Mouse (Mus musculus): ENCODE results near the gene 4931409K22Rik.

DNA sequence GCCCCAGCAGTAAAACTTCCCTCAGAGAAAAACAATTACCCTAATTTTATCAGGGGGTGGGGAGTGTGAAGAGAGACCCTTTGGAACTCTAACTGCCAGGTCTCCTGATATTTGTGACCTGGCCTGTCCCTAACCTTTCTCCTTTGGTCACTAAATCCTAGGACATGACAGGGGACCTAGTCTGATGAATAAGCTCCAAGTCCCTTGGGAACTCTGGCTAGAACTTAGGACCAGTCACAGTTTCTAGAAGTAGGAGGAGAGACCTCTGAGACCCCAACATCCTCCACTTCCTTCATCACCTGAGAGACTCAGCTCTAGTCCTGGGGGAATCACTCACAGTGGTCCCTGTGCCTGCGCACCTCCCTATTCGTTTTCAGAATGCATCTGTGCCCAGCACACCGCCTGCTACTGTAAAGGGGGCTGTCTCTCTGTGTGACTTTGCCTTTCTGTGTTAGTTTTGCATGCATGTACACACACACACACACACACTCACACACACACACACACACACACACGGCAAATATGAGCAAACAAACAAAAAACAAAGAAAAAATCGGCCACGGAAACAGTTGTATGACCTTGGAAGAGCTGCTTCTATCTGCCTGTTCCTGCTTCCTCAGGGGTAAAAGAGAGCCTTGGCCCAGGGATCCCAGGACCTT lies 48.8 kb upstream of the 4931409K22Rik start:
- TF ChIP-seq POLR2A (IDR thresholded peaks at IDR 0.05; ENCODE audit: low read depth, low read length) (no peak), CTCF (conservative IDR thresholded peaks at IDR 0.05; ENCODE audit: insufficient read depth, insufficient read length, low read depth, low read length) (no peak)
